Mouse (Mus musculus) testis, adult 2 months (tissue): Measurements from ENCODE around the gene Dok7.

Experiments used
- CTCF ChIP-seq: fragments of 200-500 bp; IDR thresholded peaks from 2 replicates; pipeline ENCODE4 v1.5.1; 2012; ENCODE audit warnings: low read depth, mild to moderate bottlenecking, inconsistent platforms, low read length, moderate library complexity; ENCODE audit not compliant: control insufficient read depth, insufficient read depth, insufficient replicate concordance
- POLR2A ChIP-seq: fragments of 200-500 bp; IDR thresholded peaks from 2 replicates; pipeline ENCODE4 v1.6.1; 2012; ENCODE audit warnings: low read depth, mild to moderate bottlenecking, inconsistent platforms, low read length, moderate library complexity; ENCODE audit not compliant: control insufficient read depth

DNA sequence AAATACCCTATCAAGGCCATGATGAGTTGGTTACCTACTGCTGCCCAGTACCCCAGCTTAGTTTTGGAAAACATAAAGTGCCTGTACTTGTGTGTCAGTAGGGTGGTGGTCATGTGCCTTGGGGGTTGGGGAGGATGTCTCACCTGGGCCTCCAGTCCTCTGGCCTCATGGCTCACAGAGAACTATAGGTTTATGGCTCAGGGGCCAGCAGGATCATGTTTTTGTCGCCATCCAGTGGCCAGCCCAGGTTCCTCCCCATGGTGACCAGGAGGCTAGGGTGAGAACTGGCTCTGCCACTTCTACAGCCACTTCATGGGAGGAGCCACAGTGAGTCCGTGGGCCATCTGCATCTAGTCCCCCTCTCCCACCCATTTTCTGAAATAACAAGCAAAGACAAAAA lies 31.6 kb upstream of the Dok7 start:
- peak; percentile 47; the same call in 1 of the 2 replicates for TF ChIP-seq CTCF
- no peak for TF ChIP-seq POLR2A
